Mouse (Mus musculus) forebrain, embryonic 11.5 days (tissue): ENCODE results near the gene Nrn1l. TPM values are rescaled to one million over a fixed set of nuclear protein-coding genes. Genes with fewer than 3 reads are reported as not detected.
A peak's percentile ranks its signal among the peaks of the same experiment; 100 is the strongest.

Experiments used
- ATAC-seq: fragments of 200-750 bp; cut with Nextera tagmentation; replicated peaks from 2 replicates; pipeline ENCODE4 v1.8.0; 2017; ENCODE audit warnings: moderate TSS enrichment; ENCODE audit not compliant: low FRiP score
- DNase-seq: peaks from one replicate; pipeline ENCODE4 v3.0.0-alpha.2; 2017; ENCODE audit warnings: low spot score
- H3K27ac ChIP-seq: fragments of 300-500 bp; sonication (generic); 2 replicates; pipeline ENCODE4 v1.5.1; 2014; ENCODE audit warnings: low read depth, low read length
- H3K27me3 ChIP-seq: fragments of 300-500 bp; sonication (generic); 2 replicates; pipeline ENCODE4 v1.6.1; 2014; ENCODE audit warnings: mild to moderate bottlenecking, low read length, mixed read lengths; ENCODE audit not compliant: control insufficient read depth, insufficient read depth
- H3K36me3 ChIP-seq: fragments of 300-500 bp; sonication (generic); 2 replicates; pipeline ENCODE4 v1.6.1; 2014; ENCODE audit warnings: mild to moderate bottlenecking, low read length, moderate library complexity, mixed read lengths; ENCODE audit not compliant: control insufficient read depth, insufficient read depth
- H3K4me1 ChIP-seq: fragments of 300-500 bp; sonication (generic); replicated peaks from 2 replicates; pipeline ENCODE4 v1.6.1; 2014; ENCODE audit warnings: low read length, mixed read lengths; ENCODE audit not compliant: control insufficient read depth, insufficient read depth
- H3K4me2 ChIP-seq: fragments of 300-500 bp; sonication (generic); 2 replicates; pipeline ENCODE4 v1.6.1; 2014; ENCODE audit warnings: low read depth, mild to moderate bottlenecking, low read length, moderate library complexity, mixed read lengths; ENCODE audit not compliant: severe bottlenecking
- H3K4me3 ChIP-seq: fragments of 300-500 bp; sonication (generic); 2 replicates; pipeline ENCODE4 v1.5.1; 2014; ENCODE audit warnings: low read depth, low read length
- H3K9ac ChIP-seq: fragments of 300-500 bp; sonication (generic); 2 replicates; pipeline ENCODE4 v1.6.1; 2014; ENCODE audit warnings: low read length
- H3K9me3 ChIP-seq: fragments of 300-500 bp; sonication (generic); 2 replicates; pipeline ENCODE4 v1.6.1; 2016; ENCODE audit warnings: low read length, mixed read lengths; ENCODE audit not compliant: control insufficient read depth
- WGBS: fragments of 180-500 bp; shearing (Covaris S2); extraction: QIAGEN DNeasy Blood & Tissue Kit; methylation state at CpG from one replicate; pipeline ENCODE4 v1.1.7; 2014; 5-methylcytosine and 5-hydroxymethylcytosine counted together
- polyA plus RNA-seq: library from polyadenylated mRNA; unstranded; fragments of >200 nt; fragmentation: Nextera tagmentation; extraction: Ambion mirVana; gene quantifications from 2 replicates; pipeline ENCODE4 v1.2.1, GENCODE M21; 2014

Nrn1l gene
- polyA plus RNA-seq, 1 experiment from 2014 or later: 1.1 TPM

DNA sequence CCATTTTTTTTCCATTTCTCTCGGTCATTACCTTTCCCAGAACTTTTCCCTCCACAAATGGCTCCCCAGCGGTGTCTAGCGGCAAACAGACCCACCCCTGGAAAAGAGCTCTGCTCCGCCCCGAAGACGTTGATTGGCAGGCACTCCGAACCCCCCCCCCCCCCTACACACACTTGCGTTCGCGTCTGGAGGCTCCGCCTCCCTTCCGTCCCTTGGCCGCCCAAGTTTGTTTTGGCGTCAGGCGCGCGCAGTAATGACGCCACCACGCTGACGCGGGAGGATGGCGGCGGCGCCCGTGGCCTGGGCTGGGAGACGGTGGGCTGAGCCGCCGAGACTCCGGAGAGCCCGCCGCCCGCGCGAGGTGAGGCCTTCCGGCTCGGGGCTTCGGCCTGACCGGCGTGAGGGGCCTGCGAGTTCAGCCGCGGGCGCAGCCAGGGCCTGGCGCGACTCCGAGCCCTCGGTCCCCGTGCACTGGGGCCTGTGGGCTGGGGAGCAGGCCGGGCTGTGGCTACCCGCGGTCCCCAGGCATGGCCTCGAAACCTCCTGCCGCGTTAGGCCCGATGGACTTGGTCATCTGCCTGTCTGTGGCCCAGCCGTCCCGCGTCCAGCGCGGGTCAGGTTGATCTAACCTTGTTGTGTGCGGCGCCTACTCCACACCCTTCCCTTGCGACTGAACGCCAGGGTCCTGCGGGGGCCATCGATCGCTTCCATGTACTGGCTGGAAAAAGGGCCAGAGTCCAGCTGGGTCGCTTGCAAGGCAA is 7.0 kb downstream of the Nrn1l start, which contains the start of gene Pskh1:
Gene Pskh1 (plus strand): TSS at position 262 of the 761 bp plus-strand sequence.
- Histone ChIP-seq H3K9me3 (no peaks in the 10 kb centered on the region), H3K4me2 (peak within 1 kb of the TSS; percentile 86), H3K27ac (peak within 1 kb of the TSS; percentile 57), H3K36me3 (no peaks in the 10 kb centered on the region), H3K4me1 (peaks cover 2% of the 10 kb centered on the region; the same call in 1 of the 2 replicates), H3K9ac (peak within 1 kb of the TSS; percentile 98), H3K27me3 (no peaks in the 10 kb centered on the region), H3K4me3 (peak within 1 kb of the TSS; percentile 90)
- WGBS: under 1% methylated on average over 68 of the region's 68 CpGs
- peak; percentile 96 for DNase-seq
- peak; percentile 94 for ATAC-seq

DNA sequence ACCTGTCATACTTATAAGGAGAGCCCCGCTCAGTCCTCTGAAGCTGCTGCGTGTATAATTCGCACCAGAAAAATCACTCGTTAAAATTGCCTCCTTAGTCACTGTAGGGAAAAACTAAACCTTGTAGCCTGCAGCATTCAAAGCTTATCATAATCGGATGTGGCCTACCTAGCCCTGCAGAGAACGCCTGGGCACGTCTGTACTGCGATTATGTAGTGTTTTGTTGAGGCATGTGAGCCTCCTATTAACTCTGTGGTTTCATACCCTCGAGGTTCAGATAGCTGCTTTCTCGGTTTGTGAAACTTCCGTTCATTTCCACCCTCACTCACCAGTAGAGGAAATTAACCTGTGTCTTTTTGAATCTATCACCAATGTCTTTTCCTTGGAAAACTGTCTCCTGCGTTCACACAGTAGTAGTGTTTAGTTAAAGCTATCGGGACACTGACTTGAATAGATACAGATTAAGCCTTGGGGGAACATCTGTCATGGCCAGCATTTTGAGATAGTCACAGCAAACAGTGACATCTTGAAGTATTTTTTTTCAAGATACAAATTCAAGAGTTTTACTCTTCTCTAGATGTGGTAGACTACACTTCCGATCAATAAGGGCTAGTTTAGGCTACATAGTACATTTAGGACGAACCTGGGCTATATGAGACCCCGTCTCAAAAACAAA is 7.7 kb downstream of the Nrn1l start:
- Histone ChIP-seq H3K4me2 (peak overlapping the region; percentile 86), H3K4me3 (peak overlapping the region; percentile 90), H3K9ac (peak overlapping the region; percentile 98), H3K4me1 (peaks cover 2% of the 10 kb centered on the region; the same call in 1 of the 2 replicates), H3K27me3 (no peaks in the 10 kb centered on the region), H3K27ac (0 out of 2 replicates have a peak overlapping the region, but pooled peaks have one; percentile 57), H3K36me3 (no peaks in the 10 kb centered on the region), H3K9me3 (no peaks in the 10 kb centered on the region)
- 39% methylated on average over 16 of the region's 16 CpGs for WGBS
- no peak for DNase-seq
- no peak for ATAC-seq

DNA sequence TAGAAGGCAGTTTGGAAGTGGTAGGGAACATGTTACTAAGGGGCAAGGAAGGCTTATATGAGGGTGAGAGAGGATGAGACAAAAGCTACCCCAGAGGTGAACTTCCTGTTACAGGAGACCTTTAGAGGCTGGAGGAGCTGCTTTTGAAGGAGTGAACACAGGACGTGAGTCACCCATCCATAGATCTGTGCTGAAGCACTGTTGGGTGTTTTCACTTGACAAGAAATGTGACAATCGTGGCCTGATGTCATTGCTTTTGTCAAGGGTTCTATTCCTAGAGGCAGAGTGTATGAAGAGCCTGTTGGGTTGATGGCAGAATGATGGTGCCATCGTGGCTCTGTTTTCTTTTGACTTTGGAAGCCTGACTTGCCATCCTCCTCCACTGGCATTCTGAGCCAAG is 26.0 kb downstream of the Nrn1l start:
- DNase-seq: no peak
- H3K36me3 ChIP-seq: no peaks in the 10 kb centered on the region; the same call in 1 of the 2 replicates
- no peak overlapping the region for H3K27ac ChIP-seq
- no peak overlapping the region for H3K4me3 ChIP-seq
- H3K9me3 ChIP-seq: no peaks in the 10 kb centered on the region
- 92% methylated on average over 3 of the region's 3 CpGs for WGBS
- H3K27me3 ChIP-seq: no peaks in the 10 kb centered on the region
- no peak overlapping the region for H3K9ac ChIP-seq
- H3K4me2 ChIP-seq: no peak overlapping the region
- ATAC-seq: no peak
- H3K4me1 ChIP-seq: no peaks in the 10 kb centered on the region

DNA sequence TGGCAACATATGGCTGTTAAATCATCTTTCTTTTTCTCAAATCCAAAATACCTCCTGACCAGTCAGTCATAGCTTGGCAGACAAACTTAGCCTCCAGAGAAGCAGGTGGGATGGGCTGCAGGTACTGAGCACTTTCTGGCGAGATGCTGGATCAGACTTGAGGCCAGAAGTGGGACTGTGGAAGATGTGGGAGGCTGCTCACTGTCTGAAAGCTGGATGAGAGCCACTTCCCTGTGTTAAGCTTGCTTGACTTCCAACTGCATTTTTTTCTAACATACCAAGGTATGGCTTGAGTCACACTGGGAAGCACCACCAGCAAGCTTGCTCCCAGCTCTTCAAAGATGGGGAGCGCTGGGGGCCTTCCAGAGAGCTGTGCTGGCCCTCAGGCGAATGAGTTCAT is 31.8 kb downstream of the Nrn1l start:
- no peaks in the 10 kb centered on the region for H3K4me1 ChIP-seq
- H3K4me2 ChIP-seq: no peak overlapping the region
- DNase-seq (no peak), ATAC-seq (no peak)
- WGBS: 67% methylated on average over 3 of the region's 3 CpGs
- H3K9ac ChIP-seq: no peak overlapping the region
- H3K27me3 ChIP-seq: no peaks in the 10 kb centered on the region
- no peaks in the 10 kb centered on the region for H3K36me3 ChIP-seq
- H3K9me3 ChIP-seq: no peaks in the 10 kb centered on the region
- H3K4me3 ChIP-seq: no peak overlapping the region
- H3K27ac ChIP-seq: no peak overlapping the region

DNA sequence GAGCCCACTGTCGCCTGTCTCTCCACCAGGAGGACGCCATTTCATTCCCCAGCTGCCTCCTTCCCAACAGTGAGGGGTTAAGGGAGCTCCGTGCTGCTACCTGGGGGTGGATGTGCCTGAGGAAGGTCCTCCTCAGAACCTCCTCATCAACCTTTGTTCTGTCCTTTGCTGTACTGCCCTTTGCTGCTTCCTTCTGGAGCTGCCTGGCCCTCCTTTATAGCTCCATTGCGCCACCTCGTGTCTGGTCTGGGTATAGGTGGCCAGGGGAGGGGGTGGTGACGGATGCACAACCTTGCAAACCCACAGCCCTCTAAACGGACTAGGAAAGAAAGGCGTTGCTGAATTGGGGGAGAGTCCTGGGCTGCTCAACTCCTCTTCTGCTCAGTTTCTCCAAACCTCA is 37.2 kb downstream of the Nrn1l start:
- Histone ChIP-seq H3K4me2 (no peak overlapping the region), H3K27me3 (no peaks in the 10 kb centered on the region), H3K4me3 (no peak overlapping the region), H3K4me1 (no peaks in the 10 kb centered on the region), H3K9me3 (no peaks in the 10 kb centered on the region), H3K9ac (peak overlapping the region; percentile 51), H3K36me3 (no peaks in the 10 kb centered on the region), H3K27ac (no peak overlapping the region)
- DNase-seq: peak; percentile 90
- WGBS: 18% methylated on average over 8 of the region's 8 CpGs
- ATAC-seq: peak; percentile 71; the same call in 1 of the 2 replicates

DNA sequence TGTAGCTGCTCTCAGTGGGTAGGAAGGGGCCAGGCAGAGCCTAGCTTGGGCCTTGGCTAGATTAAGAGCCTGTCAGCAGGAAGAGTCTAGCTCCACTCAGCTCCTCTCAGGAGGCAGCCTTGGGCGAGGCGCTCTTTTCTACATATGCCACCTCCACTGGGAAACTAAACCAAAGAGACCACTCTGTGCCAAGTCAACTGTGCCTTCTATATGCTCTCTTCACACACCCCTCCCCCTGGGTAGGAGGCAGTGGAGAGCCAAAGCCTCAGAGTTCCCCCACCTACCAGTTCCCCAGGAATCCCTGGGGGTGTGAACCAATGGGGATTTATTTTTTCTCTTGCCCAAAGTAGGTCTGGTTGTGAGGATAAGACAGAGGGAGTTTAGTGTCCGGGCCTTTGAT is 37.9 kb downstream of the Nrn1l start:
- no peak for DNase-seq
- no peak overlapping the region for H3K9ac ChIP-seq
- 91% methylated on average over 3 of the region's 3 CpGs for WGBS
- H3K4me3 ChIP-seq: no peak overlapping the region
- no peak overlapping the region for H3K4me2 ChIP-seq
- peaks cover 2% of the 10 kb centered on the region; the same call in 1 of the 2 replicates for H3K4me1 ChIP-seq
- H3K36me3 ChIP-seq: no peaks in the 10 kb centered on the region
- H3K9me3 ChIP-seq: no peaks in the 10 kb centered on the region
- no peak overlapping the region for H3K27ac ChIP-seq
- no peak for ATAC-seq
- H3K27me3 ChIP-seq: no peaks in the 10 kb centered on the region

DNA sequence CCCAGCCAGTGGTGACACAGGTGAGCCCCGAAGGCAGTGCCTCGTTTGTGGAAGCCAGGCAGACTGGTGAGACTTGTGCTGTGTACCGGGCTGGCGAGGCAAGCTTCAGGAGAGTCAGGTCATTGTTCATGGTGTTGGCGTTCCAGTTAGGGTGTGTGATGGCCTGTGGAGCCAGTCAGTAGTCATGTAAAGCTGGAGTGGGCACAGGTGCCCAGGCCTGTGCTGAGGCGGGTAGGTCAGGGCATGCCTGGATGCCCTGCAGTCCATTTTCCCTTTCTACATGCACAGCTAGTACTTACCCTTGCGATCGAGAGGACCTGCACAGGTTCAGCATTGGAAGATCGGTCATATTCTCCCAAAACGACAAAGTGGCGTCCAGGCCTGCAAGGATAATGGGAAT is 39.2 kb downstream of the Nrn1l start:
- Histone ChIP-seq H3K9ac (no peak overlapping the region), H3K27ac (no peak overlapping the region), H3K4me1 (peaks cover 4% of the 10 kb centered on the region; the same call in 1 of the 2 replicates), H3K4me2 (no peak overlapping the region), H3K9me3 (no peaks in the 10 kb centered on the region), H3K36me3 (no peaks in the 10 kb centered on the region), H3K27me3 (no peaks in the 10 kb centered on the region), H3K4me3 (no peak overlapping the region)
- whole genome bisulfite sequencing: 91% methylated on average over 11 of the region's 11 CpGs
- ATAC-seq: no peak
- DNase-seq: no peak

DNA sequence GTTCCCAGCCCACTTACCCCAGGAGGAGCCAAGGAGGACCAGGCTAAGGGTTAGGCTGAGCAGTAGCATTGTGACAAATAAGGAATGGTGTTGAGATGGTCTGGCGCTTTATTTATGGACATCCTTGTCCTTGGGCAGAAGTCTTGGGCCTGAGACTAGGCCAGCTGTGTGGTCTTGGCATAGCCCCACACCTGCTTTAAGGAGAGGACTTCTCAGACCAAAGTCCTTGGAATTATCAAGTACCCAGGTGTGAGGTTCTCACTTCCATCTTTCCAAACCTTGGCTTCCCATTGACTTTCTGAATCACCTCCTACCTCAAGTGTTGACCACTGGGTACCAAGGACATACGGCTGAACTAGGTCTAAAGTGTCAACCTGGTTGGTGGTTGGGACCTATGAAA is 40.4 kb downstream of the Nrn1l start, which contains the start of gene Ctrl:
Gene Ctrl (minus strand): TSS at position 101 of the 400 bp plus-strand sequence.
- Histone ChIP-seq H3K27me3 (no peaks in the 10 kb centered on the region), H3K4me1 (peaks cover 6% of the 10 kb centered on the region; the same call in 1 of the 2 replicates), H3K9me3 (no peaks in the 10 kb centered on the region), H3K27ac (no peak within 1 kb of the TSS), H3K36me3 (no peaks in the 10 kb centered on the region), H3K4me2 (no peak within 1 kb of the TSS), H3K9ac (no peak within 1 kb of the TSS), H3K4me3 (no peak within 1 kb of the TSS)
- DNase-seq (peak; percentile 32), ATAC-seq (no peak)
- 100% methylated on average over 2 of the region's 2 CpGs for whole genome bisulfite sequencing
